Mouse (Mus musculus): ENCODE data around the gene Fbxw11. TPM values are rescaled to one million over a fixed set of nuclear protein-coding genes. Genes with fewer than 3 reads are reported as not detected.

Gene Fbxw11
- 20.2 and 23.6 TPM in 2 replicates for polyA plus RNA-seq (2012; rRNA removed)

GRCm38 (mm10) chr11:32642249-32642876 is at the start of gene Fbxw11:
Fbxw11 (plus strand) TSS chr11:32642724.
- under 1% methylated on average over 53 of the region's 64 CpGs for WGBS
- TF ChIP-seq POLR2A (IDR thresholded peaks at IDR 0.05; ENCODE audit: low read depth, low read length) (peak; percentile 43), CTCF (IDR thresholded peaks at IDR 0.05; ENCODE audit: extremely low read depth, insufficient read depth, insufficient read length, insufficient replicate concordance) (no peak)
- DNase-seq (ENCODE audit: low read depth in 1 of 2, low spot score in 2 of 2) = peak; percentile 91 to 95
- Histone ChIP-seq H3K4me3 (ENCODE audit: extremely low read depth, insufficient read depth, insufficient read length) (peak within 1 kb of the TSS; percentile 69), H3K27ac (ENCODE audit: insufficient read depth, low read length) (peak within 1 kb of the TSS; percentile 97), H3K4me1 (ENCODE audit: control insufficient read depth, insufficient read depth, insufficient read length) (peaks cover 3% of the 10 kb centered on the region; the same call in 1 of the 2 replicates), H3K36me3 (ENCODE audit: control insufficient read depth, insufficient read depth, low read length) (no peaks in the 10 kb centered on the region), H3K27me3 (ENCODE audit: control insufficient read depth, insufficient read depth, low read length) (no peaks in the 10 kb centered on the region)

GRCm38 (mm10) chr11:32593081-32593480 is 49.4 kb upstream of the Fbxw11 start:
- peaks cover 3% of the 10 kb centered on the region; the same call in 1 of the 2 replicates for H3K4me1 ChIP-seq (ENCODE audit: control insufficient read depth, insufficient read depth, insufficient read length)
- DNase-seq (ENCODE audit: low read depth in 1 of 2, low spot score in 2 of 2) = no peak
- H3K27me3 ChIP-seq (ENCODE audit: control insufficient read depth, insufficient read depth, low read length) = no peaks in the 10 kb centered on the region
- 91% methylated on average over 7 of the region's 7 CpGs for whole genome bisulfite sequencing
- no peak overlapping the region for H3K27ac ChIP-seq (ENCODE audit: insufficient read depth, low read length)
- no peak overlapping the region for H3K4me3 ChIP-seq (ENCODE audit: extremely low read depth, insufficient read depth, insufficient read length)
- H3K36me3 ChIP-seq (ENCODE audit: control insufficient read depth, insufficient read depth, low read length) = peaks cover 71% of the 10 kb centered on the region
- TF ChIP-seq CTCF (IDR thresholded peaks at IDR 0.05; ENCODE audit: extremely low read depth, insufficient read depth, insufficient read length, insufficient replicate concordance) (no peak), POLR2A (IDR thresholded peaks at IDR 0.05; ENCODE audit: low read depth, low read length) (no peak)

- Histone ChIP-seq H3K27ac (ENCODE audit: insufficient read depth, low read length) (no peak overlapping the region), H3K4me3 (ENCODE audit: extremely low read depth, insufficient read depth, insufficient read length) (no peak overlapping the region), H3K36me3 (ENCODE audit: control insufficient read depth, insufficient read depth, low read length) (peaks cover 77% of the 10 kb centered on the region), H3K27me3 (ENCODE audit: control insufficient read depth, insufficient read depth, low read length) (no peaks in the 10 kb centered on the region), H3K4me1 (ENCODE audit: control insufficient read depth, insufficient read depth, insufficient read length) (no peaks in the 10 kb centered on the region)
- TF ChIP-seq CTCF (IDR thresholded peaks at IDR 0.05; ENCODE audit: extremely low read depth, insufficient read depth, insufficient read length, insufficient replicate concordance) = peak; percentile 27; the same call in 1 of the 2 replicates
- no peak for TF ChIP-seq POLR2A (IDR thresholded peaks at IDR 0.05; ENCODE audit: low read depth, low read length)
- WGBS = 95% methylated on average over 4 of the region's 4 CpGs
- DNase-seq (ENCODE audit: low read depth in 1 of 2, low spot score in 2 of 2) = no peak
Measured at GRCm38 (mm10) chr11:32594122-32594521, 48.4 kb upstream of the Fbxw11 start.

GRCm38 (mm10) chr11:32600371-32600770 is 42.2 kb upstream of the Fbxw11 start:
- Histone ChIP-seq H3K4me3 (ENCODE audit: extremely low read depth, insufficient read depth, insufficient read length) (no peak overlapping the region), H3K27me3 (ENCODE audit: control insufficient read depth, insufficient read depth, low read length) (no peaks in the 10 kb centered on the region), H3K36me3 (ENCODE audit: control insufficient read depth, insufficient read depth, low read length) (peaks cover 74% of the 10 kb centered on the region), H3K4me1 (ENCODE audit: control insufficient read depth, insufficient read depth, insufficient read length) (no peaks in the 10 kb centered on the region), H3K27ac (ENCODE audit: insufficient read depth, low read length) (no peak overlapping the region)
- 97% methylated on average over 6 of the region's 6 CpGs for WGBS
- no peak for TF ChIP-seq POLR2A (IDR thresholded peaks at IDR 0.05; ENCODE audit: low read depth, low read length)
- TF ChIP-seq CTCF (IDR thresholded peaks at IDR 0.05; ENCODE audit: extremely low read depth, insufficient read depth, insufficient read length, insufficient replicate concordance) = no peak
- DNase-seq (ENCODE audit: low read depth in 1 of 2, low spot score in 2 of 2) = no peak

GRCm38 (mm10) chr11:32601528-32602323 is 40.8 kb upstream of the Fbxw11 start:
- Histone ChIP-seq H3K4me3 (ENCODE audit: extremely low read depth, insufficient read depth, insufficient read length) (no peak overlapping the region), H3K27me3 (ENCODE audit: control insufficient read depth, insufficient read depth, low read length) (no peaks in the 10 kb centered on the region), H3K4me1 (ENCODE audit: control insufficient read depth, insufficient read depth, insufficient read length) (no peaks in the 10 kb centered on the region), H3K36me3 (ENCODE audit: control insufficient read depth, insufficient read depth, low read length) (peaks cover 67% of the 10 kb centered on the region), H3K27ac (ENCODE audit: insufficient read depth, low read length) (peak overlapping the region; percentile 48; the same call in 1 of the 2 replicates)
- TF ChIP-seq POLR2A (IDR thresholded peaks at IDR 0.05; ENCODE audit: low read depth, low read length) (no peak), CTCF (IDR thresholded peaks at IDR 0.05; ENCODE audit: extremely low read depth, insufficient read depth, insufficient read length, insufficient replicate concordance) (no peak)
- DNase-seq (ENCODE audit: low read depth in 1 of 2, low spot score in 2 of 2) = no peak
- WGBS = 84% methylated on average over 12 of the region's 12 CpGs

- Histone ChIP-seq H3K27me3 (ENCODE audit: control insufficient read depth, insufficient read depth, low read length) (no peaks in the 10 kb centered on the region), H3K36me3 (ENCODE audit: control insufficient read depth, insufficient read depth, low read length) (peaks cover 46% of the 10 kb centered on the region), H3K4me3 (ENCODE audit: extremely low read depth, insufficient read depth, insufficient read length) (no peak overlapping the region), H3K4me1 (ENCODE audit: control insufficient read depth, insufficient read depth, insufficient read length) (peaks cover 7% of the 10 kb centered on the region; the same call in 1 of the 2 replicates), H3K27ac (ENCODE audit: insufficient read depth, low read length) (no peak overlapping the region)
- 90% methylated on average over 4 of the region's 4 CpGs for WGBS
- DNase-seq (ENCODE audit: low read depth in 1 of 2, low spot score in 2 of 2) = no peak
- TF ChIP-seq CTCF (IDR thresholded peaks at IDR 0.05; ENCODE audit: extremely low read depth, insufficient read depth, insufficient read length, insufficient replicate concordance) (no peak), POLR2A (IDR thresholded peaks at IDR 0.05; ENCODE audit: low read depth, low read length) (no peak)
Measured at GRCm38 (mm10) chr11:32604663-32605062, 37.9 kb upstream of the Fbxw11 start.
